13 mouse cellular contexts compared by ENCODE assay signal in genomic region chr11:103240740-103241139, GRCm38 (mm10). TPM values are rescaled to one million over a fixed set of nuclear protein-coding genes. Genes with fewer than 3 reads are reported as not detected.
DNase-seq lines count a peak whose midpoint lies in the region; ATAC-seq and TF ChIP-seq lines count a peak whose summit lies in the region.
"Had no signal": no experiment of that assay in that cellular context is flagged by ENCODE, and none has a peak within 500 bp of the region (broad histone marks: within the 10 kb centered on the region; RNA-seq: fewer than 3 reads in every experiment).

No protein-coding gene starts in this region.

- H3K4me2 ChIP-seq in kidney, embryonic 14.5 days (replicated peaks; ENCODE audit: low read depth, low read length): no peak overlapping the region
- H3K4me2 ChIP-seq in hindbrain, embryonic 11.5 days (replicated peaks; ENCODE audit: low read depth, low read length): no peak overlapping the region

- DNase-seq in adrenal gland, postnatal 14 days: peak; percentile 37
- DNase-seq in adrenal gland, adult 8-10 months: no peak
- DNase-seq in kidney, adult 18-20 months: peak; percentile 70
- DNase-seq in kidney, adult 2 months: peak; percentile 81
- DNase-seq in hindbrain, embryonic 11.5 days (ENCODE audit: low spot score): no peak
- DNase-seq in cerebellum, adult 11-12 months: no peak
- DNase-seq: cerebellum, adult 9-10 months; thymus, postnatal 25 days had no signal

- H3K27ac ChIP-seq in kidney, embryonic 14.5 days (ENCODE audit: low read depth, low read length): no peak overlapping the region
- H3K27ac ChIP-seq in kidney, adult 2 months (ENCODE audit: insufficient read depth, low read depth, low read length): no peak overlapping the region
- no peak overlapping the region for H3K27ac ChIP-seq in hindbrain, embryonic 11.5 days (ENCODE audit: low read depth, low read length)
- H3K27ac ChIP-seq: macrophage had no signal

- 49% methylated on average over 7 of the region's 7 CpGs for WGBS in kidney, embryonic 14.5 days
- 22% methylated on average over 7 of the region's 7 CpGs for WGBS in kidney, adult 2 months
- WGBS in hindbrain, embryonic 11.5 days: 47% methylated on average over 7 of the region's 7 CpGs

- H3K9ac ChIP-seq in kidney, embryonic 14.5 days (ENCODE audit: low read depth, low read length): no peak overlapping the region
- H3K9ac ChIP-seq in hindbrain, embryonic 11.5 days (ENCODE audit: low read depth, low read length): no peak overlapping the region

- TF ChIP-seq POLR2A in kidney, adult 2 months (IDR thresholded peaks at IDR 0.05; ENCODE audit: low read depth, low read length): no peak

- no peak overlapping the region for H3K4me3 ChIP-seq in kidney, embryonic 14.5 days (ENCODE audit: low read length)
- no peak overlapping the region for H3K4me3 ChIP-seq in kidney, adult 2 months (ENCODE audit: insufficient read depth, low read depth, low read length)
- H3K4me3 ChIP-seq in hindbrain, embryonic 11.5 days (ENCODE audit: low read depth, low read length): no peak overlapping the region

- H3K27me3 ChIP-seq in kidney, embryonic 14.5 days (ENCODE audit: control insufficient read depth, insufficient read depth, low read length): no peaks in the 10 kb centered on the region
- no peaks in the 10 kb centered on the region for H3K27me3 ChIP-seq in kidney, adult 2 months (replicated peaks; ENCODE audit: control insufficient read depth, insufficient read depth, low read length)
- no peaks in the 10 kb centered on the region for H3K27me3 ChIP-seq in hindbrain, embryonic 11.5 days (ENCODE audit: control insufficient read depth, insufficient read depth, low read length)

- peaks cover 36% of the 10 kb centered on the region; the same call in 1 of the 2 replicates for H3K36me3 ChIP-seq in kidney, embryonic 14.5 days (ENCODE audit: control insufficient read depth, insufficient read depth, low read length)
- H3K36me3 ChIP-seq in kidney, adult 2 months (ENCODE audit: control insufficient read depth, insufficient read depth, low read length): peaks cover 2% of the 10 kb centered on the region; the same call in 1 of the 2 replicates
- peaks cover 4% of the 10 kb centered on the region for H3K36me3 ChIP-seq in hindbrain, embryonic 11.5 days (ENCODE audit: control insufficient read depth, insufficient read depth, low read length)

- TF ChIP-seq CTCF in kidney, adult 2 months (conservative IDR thresholded peaks at IDR 0.05; ENCODE audit: insufficient read depth, insufficient read length, low read depth, low read length): no peak

- ATAC-seq in kidney, embryonic 14.5 days (ENCODE audit: low FRiP score, low TSS enrichment): no peak
- 0 out of 2 replicates have a peak, but pooled peaks have one; percentile 27 for ATAC-seq in megakaryocyte-erythroid progenitor cell, adult 5-6 weeks (replicated peaks; ENCODE audit: low FRiP score, low TSS enrichment, poor library complexity, severe bottlenecking)
- no peak for ATAC-seq in hindbrain, embryonic 11.5 days (ENCODE audit: low FRiP score)

- no peaks in the 10 kb centered on the region for H3K9me3 ChIP-seq in kidney, embryonic 14.5 days (ENCODE audit: control insufficient read depth, low read length)
- no peaks in the 10 kb centered on the region for H3K9me3 ChIP-seq in hindbrain, embryonic 11.5 days (ENCODE audit: control insufficient read depth, low read length)

- 0 out of 2 replicates have a peak, but pooled peaks cover 3% of the 10 kb centered on the region for H3K4me1 ChIP-seq in kidney, embryonic 14.5 days (ENCODE audit: control insufficient read depth, insufficient read depth, low read length)
- H3K4me1 ChIP-seq in kidney, adult 2 months (ENCODE audit: control insufficient read depth, insufficient read depth, low read length): peaks cover 7% of the 10 kb centered on the region; the same call in 1 of the 2 replicates
- H3K4me1 ChIP-seq in hindbrain, embryonic 11.5 days (replicated peaks; ENCODE audit: control insufficient read depth, insufficient read depth, low read length): no peaks in the 10 kb centered on the region

RNA-seq across cellular contexts. Expression of gene Spata32, which starts 22.5 kb away (rescaled TPM):
- total RNA-seq in adrenal gland, postnatal 14 days (2021): not detected in 2 replicates
- total RNA-seq in adrenal gland, adult 8-10 months (2022): not detected
- not detected in 2 replicates for polyA plus RNA-seq in kidney, embryonic 14.5 days (2014; fragmentation: Nextera tagmentation; extraction: Ambion mirVana)
- not detected in 2 replicates for polyA plus RNA-seq in kidney, adult 2 months (2012; rRNA removed)
- not detected in 2 replicates for total RNA-seq in megakaryocyte-erythroid progenitor cell, adult 5-6 weeks (2014; fragmentation: Nextera tagmentation)
- total RNA-seq in megakaryocyte-erythroid progenitor cell, adult 5-6 weeks (2017): not detected in 2 replicates
- polyA plus RNA-seq in hindbrain, embryonic 11.5 days (2014; fragmentation: Nextera tagmentation; extraction: Ambion mirVana): not detected in 2 replicates
- total RNA-seq: MEL had no signal
- polyA plus RNA-seq: macrophage; spleen, adult 2 months had no signal

RNA-seq across cellular contexts. Expression of gene Map3k14, which starts 26.5 kb away (rescaled TPM):
- total RNA-seq in adrenal gland, postnatal 14 days (2021): 6.5 and 8.7 TPM in 2 replicates
- total RNA-seq in adrenal gland, adult 8-10 months (2022): 10 to 100 TPM in 1 of 4 experiments, 1 to 10 TPM in 3; 7.1 to 11.8 (median 9.0) TPM
- polyA plus RNA-seq in kidney, embryonic 14.5 days (2014; fragmentation: Nextera tagmentation; extraction: Ambion mirVana): 3.3 and 4.8 TPM in 2 replicates
- polyA plus RNA-seq in kidney, adult 2 months (2012; rRNA removed): 8.0 and 8.6 TPM in 2 replicates
- total RNA-seq in megakaryocyte-erythroid progenitor cell, adult 5-6 weeks (2014; fragmentation: Nextera tagmentation): 1.8 and 2.9 TPM in 2 replicates
- total RNA-seq in megakaryocyte-erythroid progenitor cell, adult 5-6 weeks (2017): 1.2 and 3.1 TPM in 2 replicates
- polyA plus RNA-seq in hindbrain, embryonic 11.5 days (2014; fragmentation: Nextera tagmentation; extraction: Ambion mirVana): 3.0 and 3.3 TPM in 2 replicates

RNA-seq across cellular contexts. Expression of gene 1700023F06Rik, which starts 32.4 kb away (rescaled TPM):
- total RNA-seq in adrenal gland, postnatal 14 days (2021): 0.45 and 0.93 TPM in 2 replicates
- total RNA-seq in adrenal gland, adult 8-10 months (2022): under 1 TPM in 3 of 4 experiments, not detected in 1; 0.27 to 0.83 (median 0.66) TPM
- polyA plus RNA-seq in kidney, embryonic 14.5 days (2014; fragmentation: Nextera tagmentation; extraction: Ambion mirVana): 0.26 and 0.29 TPM in 2 replicates
- polyA plus RNA-seq in kidney, adult 2 months (2012; rRNA removed): 0.09 and 0.22 TPM in 2 replicates
- not detected in 2 replicates for total RNA-seq in megakaryocyte-erythroid progenitor cell, adult 5-6 weeks (2014; fragmentation: Nextera tagmentation)
- not detected in 2 replicates for total RNA-seq in megakaryocyte-erythroid progenitor cell, adult 5-6 weeks (2017)
- 0.25 and 0.27 TPM in 2 replicates for polyA plus RNA-seq in hindbrain, embryonic 11.5 days (2014; fragmentation: Nextera tagmentation; extraction: Ambion mirVana)
- total RNA-seq: MEL had no signal
- polyA plus RNA-seq: macrophage; spleen, adult 2 months had no signal

Comparison
In these comparisons a context has a peak if more than half of its experiments do, and no peak if none do; other contexts are left out.
1. DNase-seq: peak in adrenal gland, postnatal 14 days (single experiment), kidney, adult 18-20 months (single experiment) and kidney, adult 2 months (single experiment); none in adrenal gland, adult 8-10 months (single experiment), hindbrain, embryonic 11.5 days (single experiment) and cerebellum, adult 11-12 months (single experiment).